Comparison of ENCODE assay signal across 11 mouse cellular contexts in genomic region chr7:64359943-64360585, GRCm38 (mm10). TPM values are rescaled to one million over a fixed set of nuclear protein-coding genes. Genes with fewer than 3 reads are reported as not detected.
DNase-seq lines count a peak whose midpoint lies in the region; ATAC-seq and TF ChIP-seq lines count a peak whose summit lies in the region.
"Had no signal": no experiment of that assay in that cellular context is flagged by ENCODE, and none has a peak within 500 bp of the region (broad histone marks: within the 10 kb centered on the region; RNA-seq: fewer than 3 reads in every experiment).

No protein-coding gene starts in this region.

- no peaks in the 10 kb centered on the region for H3K9me3 ChIP-seq in CH12.LX (replicated peaks; ENCODE audit: low read length)
- H3K9me3 ChIP-seq in hindbrain, embryonic 13.5 days: no peaks in the 10 kb centered on the region
- no peaks in the 10 kb centered on the region for H3K9me3 ChIP-seq in liver, postnatal 0 days (ENCODE audit: low read length)

- dilution Hi-C loops in CH12.LX (cut with MboI; ENCODE audit: extremely low pct_ligation_motif_present, extremely low pct_unique_long_range_greater_than_20kb, low sequenced_read_pairs): no loop called here

- no peak for TF ChIP-seq CTCF in CH12.LX (conservative IDR thresholded peaks at IDR 0.05 in 1 of 2, IDR thresholded peaks at IDR 0.05 in 1 of 2; ENCODE audit: low read depth in 2 of 2, low read length in 2 of 2)
- TF ChIP-seq CTCF in liver, postnatal 0 days (IDR thresholded peaks at IDR 0.05; ENCODE audit: low read depth): no peak

- no peak for TF ChIP-seq RAD21 in CH12.LX (IDR thresholded peaks at IDR 0.05; ENCODE audit: low read depth, low read length)

- no peaks in the 10 kb centered on the region for H3K27me3 ChIP-seq in CH12.LX (replicated peaks)
- no peaks in the 10 kb centered on the region for H3K27me3 ChIP-seq in hindbrain, embryonic 13.5 days
- no peaks in the 10 kb centered on the region for H3K27me3 ChIP-seq in liver, postnatal 0 days (ENCODE audit: insufficient read depth, low read length)

- no peak for DNase-seq in frontal cortex, postnatal 14 days (ENCODE audit: low spot score in 2 of 2)
- peak; percentile 18 for DNase-seq in CH12.LX (ENCODE audit: extremely low read depth)
- no peak for DNase-seq in liver, postnatal 0 days
- DNase-seq in thymus, postnatal 4 days: no peak
- no peak for DNase-seq in right cerebral cortex, postnatal 4 days
- DNase-seq in layer of hippocampus, adult 8-10 months (ENCODE audit: low spot score in 2 of 2): no peak
- DNase-seq: adrenal gland, postnatal 10 days; kidney, postnatal 10 days; lung, postnatal 4 days had no signal

- peak; percentile 48; the same call in 1 of the 2 replicates for TF ChIP-seq POLR2A in CH12.LX (IDR thresholded peaks at IDR 0.05; ENCODE audit: low read depth, low read length)

- H3K36me3 ChIP-seq in CH12.LX (replicated peaks in 1 of 2; ENCODE audit: control insufficient read depth in 1 of 2, insufficient read depth in 1 of 2, low read length in 1 of 2): peaks cover 51 to 77% of the 10 kb centered on the region in 2 experiments
- H3K36me3 ChIP-seq in hindbrain, embryonic 13.5 days: peaks cover 77% of the 10 kb centered on the region
- H3K36me3 ChIP-seq in liver, postnatal 0 days (replicated peaks; ENCODE audit: insufficient read depth, low read length): peaks cover 35% of the 10 kb centered on the region

- TF ChIP-seq EP300 in CH12.LX (IDR thresholded peaks at IDR 0.05; ENCODE audit: low read length): 0 out of 2 replicates have a peak, but pooled peaks have one; percentile 20
- no peak for TF ChIP-seq EP300 in liver, postnatal 0 days (IDR thresholded peaks at IDR 0.05; ENCODE audit: low read depth)

- WGBS in hindbrain, embryonic 13.5 days: 87% methylated on average over 20 of the region's 20 CpGs
- 79% methylated on average over 20 of the region's 20 CpGs for WGBS in liver, postnatal 0 days (ENCODE audit: insufficient replicate concordance)

- H3K79me2 ChIP-seq in CH12.LX (replicated peaks; ENCODE audit: control insufficient read depth, extremely low read depth, insufficient read depth, poor library complexity, severe bottlenecking): no peaks in the 10 kb centered on the region

- in situ Hi-C loops in CH12.LX (cut with MboI; ENCODE audit: low pct_ligation_motif_present, low pct_unique_long_range_greater_than_20kb, low sequenced_read_pairs): no loop called here

- peak overlapping the region; percentile 27 to 54 (median 41) for H3K4me3 ChIP-seq in CH12.LX (replicated peaks in 1 of 3; ENCODE audit: low read depth in 2 of 3, low read length in 2 of 3, poor library complexity in 1 of 3)
- H3K4me3 ChIP-seq in hindbrain, embryonic 13.5 days: no peak overlapping the region
- H3K4me3 ChIP-seq in liver, postnatal 0 days (ENCODE audit: low read depth, low read length): no peak overlapping the region

- H3K4me2 ChIP-seq in CH12.LX (ENCODE audit: insufficient read depth, low read depth, poor library complexity, severe bottlenecking): peak overlapping the region; percentile 16; the same call in 1 of the 2 replicates
- no peak overlapping the region for H3K4me2 ChIP-seq in hindbrain, embryonic 13.5 days
- no peak overlapping the region for H3K4me2 ChIP-seq in liver, postnatal 0 days (ENCODE audit: low read depth, low read length)

- H3K4me1 ChIP-seq in CH12.LX (ENCODE audit: control insufficient read depth in 1 of 2, insufficient read depth in 2 of 2): peaks cover 3 to 19% of the 10 kb centered on the region in 2 experiments; a peak in 1 of 4 replicates
- H3K4me1 ChIP-seq in hindbrain, embryonic 13.5 days (replicated peaks): no peaks in the 10 kb centered on the region
- H3K4me1 ChIP-seq in liver, postnatal 0 days (ENCODE audit: insufficient read depth): no peaks in the 10 kb centered on the region

- H3K27ac ChIP-seq in CH12.LX (ENCODE audit: insufficient read depth, low read depth): peak overlapping the region; percentile 64
- H3K27ac ChIP-seq in hindbrain, embryonic 13.5 days: peak overlapping the region; percentile 66; the same call in 1 of the 2 replicates
- no peak overlapping the region for H3K27ac ChIP-seq in liver, postnatal 0 days (ENCODE audit: low read depth)

- ATAC-seq in frontal cortex, adult (ENCODE audit: low TSS enrichment): 0 out of 2 replicates have a peak, but pooled peaks have one; percentile 17
- no peak for ATAC-seq in hindbrain, embryonic 13.5 days (ENCODE audit: low FRiP score)
- peak; percentile 38; the same call in 1 of the 2 replicates for ATAC-seq in liver, postnatal 0 days

- peak overlapping the region; percentile 25 for H3K9ac ChIP-seq in CH12.LX (ENCODE audit: insufficient read depth, low read depth)
- H3K9ac ChIP-seq in hindbrain, embryonic 13.5 days: no peak overlapping the region
- H3K9ac ChIP-seq in liver, postnatal 0 days (replicated peaks): no peak overlapping the region

TF ChIP-seq in CH12.LX, 34 proteins besides CTCF, POLR2A, EP300 and RAD21:
- TF ChIP-seq SIN3A (IDR thresholded peaks at IDR 0.05; ENCODE audit: low read length) (no peak), HCFC1 (IDR thresholded peaks at IDR 0.05; ENCODE audit: low read depth, low read length) (peak; percentile 19; the same call in 1 of the 2 replicates), MAFK (IDR thresholded peaks at IDR 0.05; ENCODE audit: insufficient replicate concordance, low read length) (no peak), KAT2A (IDR thresholded peaks at IDR 0.05; ENCODE audit: insufficient replicate concordance, low read length) (no peak), MYC (IDR thresholded peaks at IDR 0.05; ENCODE audit: low read depth, low read length) (0 out of 2 replicates have a peak, but pooled peaks have one; percentile 15), MXI1 (IDR thresholded peaks at IDR 0.05; ENCODE audit: low read depth, low read length) (no peak), TCF12 (IDR thresholded peaks at IDR 0.05; ENCODE audit: low read depth, low read length) (0 out of 2 replicates have a peak, but pooled peaks have one; percentile 26), MEF2A (IDR thresholded peaks at IDR 0.05; ENCODE audit: borderline replicate concordance, low read depth, low read length) (no peak), ZNF384 (IDR thresholded peaks at IDR 0.05; ENCODE audit: low read depth, low read length) (no peak)

RNA-seq across cellular contexts. Expression of gene Fan1, which starts 13.8 kb away (rescaled TPM):
- total RNA-seq in CH12.LX (2012; rRNA removed): 4.6 and 5.2 TPM in 2 replicates
- 2.3 and 2.6 TPM in 2 replicates for total RNA-seq in CH12.LX (2014; rRNA removed)
- polyA plus RNA-seq in CH12.LX (2012; ENCODE audit: insufficient read length, low read depth): 3.0 and 3.6 TPM in 2 replicates
- 7.8 and 9.1 TPM in 2 replicates for polyA plus RNA-seq in hindbrain, embryonic 13.5 days (2015; fragmentation: Nextera tagmentation; extraction: Ambion mirVana)
- 1.5 and 1.6 TPM in 2 replicates for polyA plus RNA-seq in liver, postnatal 0 days (2015; fragmentation: Nextera tagmentation; extraction: Ambion mirVana)
- 10 to 100 TPM; 12.8 to 16.6 (median 14.0) TPM for total RNA-seq in layer of hippocampus, adult 8-10 months (2022)

RNA-seq across cellular contexts. Expression of gene Mphosph10, which starts 32.0 kb away (rescaled TPM):
- total RNA-seq in CH12.LX (2012; rRNA removed) (56.5 and 73.2 TPM in 2 replicates), CH12.LX (2014; rRNA removed) (107 and 124 TPM in 2 replicates)
- polyA plus RNA-seq in CH12.LX (2012; ENCODE audit: insufficient read length, low read depth): 134 and 141 TPM in 2 replicates
- 27.9 and 28.8 TPM in 2 replicates for polyA plus RNA-seq in hindbrain, embryonic 13.5 days (2015; fragmentation: Nextera tagmentation; extraction: Ambion mirVana)
- polyA plus RNA-seq in liver, postnatal 0 days (2015; fragmentation: Nextera tagmentation; extraction: Ambion mirVana): 17.0 and 17.6 TPM in 2 replicates
- 10 to 100 TPM; 19.9 to 25.9 (median 22.9) TPM for total RNA-seq in layer of hippocampus, adult 8-10 months (2022)

RNA-seq across cellular contexts. Expression of gene Mcee, which starts 32.3 kb away (rescaled TPM):
- total RNA-seq in CH12.LX (2012; rRNA removed) (13.6 and 13.8 TPM in 2 replicates), CH12.LX (2014; rRNA removed) (13.9 and 15.4 TPM in 2 replicates)
- 15.1 and 15.8 TPM in 2 replicates for polyA plus RNA-seq in CH12.LX (2012; ENCODE audit: insufficient read length, low read depth)
- 41.8 and 53.3 TPM in 2 replicates for polyA plus RNA-seq in hindbrain, embryonic 13.5 days (2015; fragmentation: Nextera tagmentation; extraction: Ambion mirVana)
- 101 and 118 TPM in 2 replicates for polyA plus RNA-seq in liver, postnatal 0 days (2015; fragmentation: Nextera tagmentation; extraction: Ambion mirVana)
- total RNA-seq in layer of hippocampus, adult 8-10 months (2022): 10 to 100 TPM; 42.3 to 49.6 (median 44.7) TPM

Comparison
In these comparisons a context has a peak if more than half of its experiments do, and no peak if none do; other contexts are left out.
1. H3K4me3 ChIP-seq: peak in CH12.LX (3 of 3); none in hindbrain, embryonic 13.5 days (single experiment) and liver, postnatal 0 days (single experiment).